Mouse (Mus musculus) monocyte, adult 2 months (primary cell): ENCODE results near the gene Lig1.

ENCODE experiments used
- DNase-seq, 2 experiments: peaks; one replicate each; pipeline ENCODE4 v3.0.0; 2022; ENCODE audit warnings: low spot score in 2 of 2, low read depth in 1 of 2

The Lig1 gene

DNA sequence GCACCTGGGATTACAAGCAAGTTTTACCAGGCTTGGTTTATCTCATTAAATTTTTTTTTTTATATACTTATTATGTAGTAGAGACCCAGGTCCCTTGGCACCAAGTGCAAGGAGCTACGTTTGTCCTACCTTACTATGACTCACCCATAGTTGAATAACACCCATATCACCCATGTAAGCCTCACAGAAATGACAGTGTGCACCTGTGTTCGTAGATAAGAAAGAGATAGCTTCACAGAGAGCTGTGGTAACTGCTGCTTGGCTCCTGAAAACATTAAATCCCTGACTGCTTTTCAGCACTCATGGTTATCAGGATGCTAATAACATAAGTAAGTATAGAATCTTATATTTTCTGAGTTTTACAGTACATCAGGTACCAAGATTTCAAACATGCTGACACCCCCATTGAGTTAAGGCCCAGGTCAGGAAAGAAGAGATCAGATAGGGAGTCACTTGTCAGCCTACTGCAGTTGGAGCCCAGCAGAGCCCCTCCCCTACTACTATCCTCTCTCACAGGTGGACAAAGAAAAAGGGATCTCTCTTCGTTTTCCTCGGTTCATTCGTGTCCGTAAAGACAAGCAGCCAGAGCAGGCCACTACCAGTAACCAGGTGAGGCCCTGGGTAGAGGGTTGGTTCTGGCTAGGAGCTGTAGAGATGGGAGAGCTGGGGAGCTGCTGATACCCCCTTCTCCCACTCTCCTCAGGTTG is 33.6 kb downstream of the Lig1 start:
- DNase-seq = no peak

DNA sequence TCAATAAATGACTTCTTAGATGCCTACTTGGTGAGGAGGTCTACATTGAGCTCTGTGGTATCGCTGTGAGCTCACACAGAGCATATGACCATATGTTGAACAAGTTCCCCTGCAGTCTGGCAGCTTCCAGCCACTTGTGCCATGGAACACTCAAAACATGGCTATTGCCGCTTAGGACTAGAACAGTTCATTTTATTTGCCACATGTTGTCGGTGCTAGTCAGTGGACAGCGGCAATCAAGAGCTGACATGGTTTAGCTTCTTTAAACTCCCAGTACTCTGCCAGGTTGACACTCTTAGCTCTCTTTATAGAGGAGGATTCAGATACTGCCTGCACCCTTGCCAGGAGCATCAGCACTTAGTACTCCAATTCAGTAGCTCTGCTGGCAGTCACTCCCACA is 34.3 kb downstream of the Lig1 start:
- DNase-seq = no peak

DNA sequence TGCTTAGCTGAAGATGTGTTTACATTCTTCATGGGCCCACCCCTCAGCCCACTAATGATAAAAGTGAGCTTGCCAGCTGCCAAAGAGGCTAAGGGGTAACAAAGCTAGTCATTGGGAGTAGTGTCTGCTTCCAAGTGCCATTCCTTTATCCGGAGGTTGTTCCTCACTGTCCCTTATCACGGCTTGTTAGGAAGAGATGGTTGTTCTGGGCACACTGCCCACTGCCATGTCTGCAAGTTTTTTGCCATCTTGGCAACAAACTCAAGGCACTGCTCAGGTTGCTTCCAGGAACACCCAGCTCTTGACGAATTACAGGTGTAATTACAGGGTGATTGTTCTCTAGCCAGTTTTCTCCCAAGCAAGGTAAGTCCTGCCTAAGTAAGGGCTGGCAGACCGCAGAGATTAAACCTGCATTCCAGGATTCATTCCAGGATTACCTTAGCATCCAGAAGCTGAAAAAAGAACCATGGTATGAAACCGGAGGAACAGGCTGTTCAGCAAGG is 37.1 kb downstream of the Lig1 start:
- DNase-seq = no peak

DNA sequence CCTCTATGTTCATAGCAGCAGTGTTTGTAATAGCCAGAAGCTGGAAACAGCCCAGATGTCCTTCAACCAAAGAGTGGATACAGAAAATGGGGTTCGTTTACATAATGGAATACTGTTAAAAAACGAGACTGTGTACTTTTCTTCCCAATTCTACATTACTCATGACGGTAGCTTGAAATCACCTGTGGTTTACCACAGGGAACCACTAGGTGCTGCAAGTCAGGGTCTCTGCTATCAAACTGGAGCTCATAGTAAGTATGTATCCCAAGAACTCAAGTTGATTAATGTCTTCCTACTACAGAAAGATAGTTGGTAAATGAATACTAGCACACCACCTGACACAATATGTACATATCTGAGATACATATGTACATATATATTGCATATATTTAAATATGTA is 44.3 kb downstream of the Lig1 start:
- no peak for DNase-seq

- no peak for DNase-seq
These were observed 47.2 kb downstream of the Lig1 start, which contains the start of gene Pla2g4c for GRCm38 (mm10) chr7:13324316-13324715. Pla2g4c (plus strand) TSS chr7:13324655.

GRCm38 (mm10) chr7:13330575-13330974 is 53.5 kb downstream of the Lig1 start:
- DNase-seq = no peak

DNA sequence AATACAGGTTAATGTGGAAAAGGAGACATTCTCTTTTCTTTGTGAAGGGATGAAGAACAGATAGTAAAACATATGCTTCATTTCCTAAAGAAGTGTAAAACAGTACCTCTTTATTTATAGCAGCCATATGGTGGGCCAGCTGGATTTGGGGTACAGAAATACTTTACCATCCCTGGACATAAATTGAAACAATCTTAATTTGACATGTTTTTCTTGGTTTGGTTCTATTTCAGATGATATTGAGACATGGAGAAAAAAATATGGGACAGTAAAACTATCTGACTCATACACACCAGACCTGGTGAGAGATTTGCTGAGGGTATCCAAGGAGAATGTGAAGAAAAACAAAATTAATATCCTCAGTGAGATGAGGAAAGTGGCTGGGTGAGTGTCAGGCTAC is 78.9 kb downstream of the Lig1 start:
- DNase-seq = no peak
